Mouse (Mus musculus) monocyte, adult 2 months (primary cell): ENCODE data around the gene Pithd1.

Experiments used
- DNase-seq, 2 experiments: peaks; one replicate each; pipeline ENCODE4 v3.0.0; 2022; ENCODE audit warnings: low spot score in 2 of 2, low read depth in 1 of 2

Pithd1 gene

DNA sequence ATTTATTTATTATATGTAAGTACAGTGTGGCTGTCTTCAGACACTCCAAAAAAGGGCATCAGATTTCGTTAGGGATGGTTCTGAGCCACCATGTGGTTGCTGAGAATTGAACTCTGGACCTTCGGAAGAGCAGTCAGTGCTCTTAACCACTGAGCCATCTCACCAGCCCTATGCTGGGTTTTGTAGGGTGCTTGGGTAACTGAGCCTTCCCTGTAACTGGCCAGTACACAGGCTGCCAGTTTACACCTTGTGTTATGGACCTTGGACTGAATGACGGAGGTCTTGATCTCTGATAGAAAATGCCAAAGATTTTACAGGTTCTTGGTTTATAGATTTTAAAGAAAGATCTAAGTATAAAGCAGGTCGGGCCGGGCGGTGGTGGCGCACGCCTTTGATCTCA lies 56.8 kb downstream of the Pithd1 start:
- no peak for DNase-seq

DNA sequence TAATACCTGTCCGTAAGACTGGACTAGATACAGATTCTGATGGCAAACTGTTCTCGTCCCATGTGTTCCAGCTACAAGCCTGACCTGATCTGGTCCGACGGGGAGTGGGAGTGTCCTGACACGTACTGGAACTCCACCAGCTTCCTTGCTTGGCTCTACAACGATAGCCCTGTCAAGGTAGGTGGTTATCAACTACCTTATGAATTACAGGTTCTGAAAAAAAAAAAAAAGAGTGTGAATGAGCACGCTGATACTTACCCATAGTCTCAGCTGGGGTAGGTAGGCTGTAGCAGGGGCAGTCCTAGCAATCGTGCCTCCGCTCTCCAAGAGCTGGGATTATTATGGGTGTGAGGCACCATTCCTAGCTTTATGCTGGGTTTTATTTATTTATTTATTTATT lies 57.2 kb downstream of the Pithd1 start:
- no peak for DNase-seq

GRCm38 (mm10) chr4:135929405-135929804 lies 57.7 kb downstream of the Pithd1 start:
- DNase-seq: no peak

DNA sequence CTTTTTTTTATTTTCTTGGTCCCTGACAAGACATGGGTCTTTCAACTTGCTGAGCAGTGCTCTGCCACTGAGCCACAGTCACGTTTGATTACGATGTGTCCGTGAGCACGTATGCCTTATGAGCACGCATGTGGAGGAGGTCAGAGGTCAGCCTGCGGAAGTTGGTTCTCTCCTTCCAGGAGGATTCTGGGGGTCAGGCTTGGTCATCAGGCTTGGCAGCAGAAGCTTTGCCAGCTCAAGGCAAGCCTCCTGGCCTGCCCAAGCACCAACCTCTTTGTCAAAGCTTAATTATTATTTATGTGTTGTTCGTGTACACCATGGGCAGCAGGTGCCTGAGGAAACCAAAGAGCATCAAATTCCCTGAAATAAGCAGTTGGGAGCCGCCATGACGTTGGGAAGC lies 58.7 kb downstream of the Pithd1 start:
- no peak for DNase-seq

GRCm38 (mm10) chr4:135926861-135927260 lies 60.2 kb downstream of the Pithd1 start:
- no peak for DNase-seq

- DNase-seq: no peak
These were observed 60.8 kb downstream of the Pithd1 start for GRCm38 (mm10) chr4:135926195-135926808.
